Mouse (Mus musculus): ENCODE measurements around the gene Fbxl16.

The Fbxl16 gene

DNA sequence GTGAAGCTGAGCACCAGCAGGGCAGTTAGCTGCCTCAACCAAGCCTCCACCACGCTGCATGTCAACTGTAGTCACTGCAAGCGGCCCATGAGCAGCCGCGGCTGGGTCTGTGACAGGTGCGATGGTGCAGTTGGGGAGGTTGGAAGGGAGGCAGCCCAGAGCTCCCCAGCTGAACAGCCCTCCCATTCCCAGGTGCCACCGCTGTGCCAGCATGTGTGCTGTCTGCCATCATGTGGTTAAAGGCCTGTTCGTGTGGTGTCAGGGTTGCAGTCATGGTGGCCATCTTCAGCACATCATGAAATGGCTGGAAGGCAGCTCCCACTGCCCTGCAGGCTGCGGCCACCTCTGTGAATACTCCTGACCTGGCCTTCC lies 19.3 kb downstream of the Fbxl16 start:
- DNase-seq (ENCODE audit: low spot score in 2 of 2) = no peak

DNA sequence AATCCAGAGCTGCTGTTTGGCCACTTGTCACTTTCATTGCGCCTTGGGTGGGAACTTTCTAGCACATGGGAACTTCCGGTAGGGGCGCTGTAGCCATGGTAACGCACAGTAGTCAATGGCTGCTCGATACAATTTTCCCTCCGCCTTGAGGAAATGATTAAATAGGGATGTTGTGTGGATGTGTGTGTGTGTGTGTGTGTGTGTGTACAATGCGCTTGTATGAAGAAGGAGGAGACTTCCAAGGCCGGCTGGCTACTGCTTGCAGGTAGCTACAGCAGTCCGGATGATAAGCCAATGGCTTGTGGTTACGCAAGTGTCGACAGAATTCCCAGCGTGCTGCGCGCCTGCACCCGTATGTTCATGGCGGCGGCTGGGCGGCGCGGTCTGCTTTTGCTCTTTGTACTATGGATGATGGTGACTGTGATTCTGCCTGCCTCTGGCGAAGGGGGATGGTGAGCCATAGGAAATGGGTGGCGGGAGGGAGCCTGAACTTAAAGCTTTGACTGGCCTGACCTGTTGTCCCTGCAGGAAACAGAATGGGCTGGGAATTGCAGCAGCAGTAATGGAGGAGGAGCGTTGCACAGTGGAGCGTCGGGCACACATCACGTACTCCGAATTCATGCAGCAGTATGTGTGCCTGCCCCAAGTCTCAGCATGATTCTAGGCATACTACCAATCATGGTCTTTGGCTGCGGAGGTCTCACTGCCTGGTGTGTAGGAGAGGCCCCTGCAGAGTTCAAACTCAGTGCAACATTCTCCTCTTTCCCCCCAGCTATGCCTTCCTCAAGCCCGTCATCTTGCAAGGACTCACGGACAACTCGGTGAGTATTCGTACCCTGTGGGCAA lies 20.1 kb downstream of the Fbxl16 start, which contains the start of gene Jmjd8:
Gene Jmjd8 (plus strand): TSS at position 156 of the 846 bp plus-strand sequence.
- DNase-seq (ENCODE audit: low spot score in 2 of 2) = peak; percentile 84 to 89

DNA sequence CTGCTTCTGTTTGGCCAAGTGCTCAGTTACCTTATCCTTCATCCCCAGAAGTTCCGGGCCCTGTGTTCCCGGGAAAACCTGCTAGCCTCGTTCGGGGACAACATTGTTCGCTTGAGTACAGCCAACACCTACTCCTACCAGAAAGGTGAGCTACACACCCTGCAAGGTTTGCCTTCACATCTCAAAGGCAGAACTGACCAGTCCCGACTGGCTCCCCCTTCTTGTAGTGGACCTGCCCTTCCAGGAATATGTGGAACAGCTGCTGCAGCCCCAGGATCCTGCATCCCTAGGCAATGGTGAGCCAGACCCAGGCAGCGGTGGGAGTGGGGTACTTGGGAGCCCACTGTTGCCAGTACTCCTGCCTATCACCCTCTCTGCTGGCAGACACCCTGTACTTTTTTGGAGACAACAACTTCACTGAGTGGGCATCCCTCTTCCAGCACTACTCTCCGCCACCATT lies 20.7 kb downstream of the Fbxl16 start:
- no peak for DNase-seq (ENCODE audit: low spot score in 2 of 2)

DNA sequence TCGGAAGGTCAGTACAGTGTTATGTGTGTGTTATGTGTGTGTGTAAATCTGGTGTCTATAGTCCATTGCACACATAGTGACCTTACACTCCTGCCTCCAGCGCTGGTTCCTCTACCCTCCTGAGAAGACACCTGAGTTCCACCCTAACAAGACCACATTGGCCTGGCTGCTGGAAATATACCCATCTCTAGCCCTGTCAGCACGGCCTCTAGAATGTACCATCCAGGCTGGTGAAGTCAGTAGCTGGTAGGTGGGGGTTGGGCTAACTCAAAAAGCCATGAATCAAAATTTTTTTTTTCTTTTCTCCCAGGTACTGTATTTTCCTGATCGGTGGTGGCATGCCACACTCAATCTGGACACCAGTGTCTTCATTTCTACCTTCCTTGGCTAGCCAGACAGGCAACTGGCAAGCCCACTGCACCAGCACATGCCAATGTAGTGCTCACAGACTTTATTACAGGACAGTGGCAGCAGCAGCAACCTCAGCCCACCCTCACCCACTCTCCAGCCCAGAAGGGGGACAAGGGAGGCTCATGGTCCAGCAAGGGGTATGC lies 21.4 kb downstream of the Fbxl16 start:
- DNase-seq (ENCODE audit: low spot score in 2 of 2) = no peak

DNA sequence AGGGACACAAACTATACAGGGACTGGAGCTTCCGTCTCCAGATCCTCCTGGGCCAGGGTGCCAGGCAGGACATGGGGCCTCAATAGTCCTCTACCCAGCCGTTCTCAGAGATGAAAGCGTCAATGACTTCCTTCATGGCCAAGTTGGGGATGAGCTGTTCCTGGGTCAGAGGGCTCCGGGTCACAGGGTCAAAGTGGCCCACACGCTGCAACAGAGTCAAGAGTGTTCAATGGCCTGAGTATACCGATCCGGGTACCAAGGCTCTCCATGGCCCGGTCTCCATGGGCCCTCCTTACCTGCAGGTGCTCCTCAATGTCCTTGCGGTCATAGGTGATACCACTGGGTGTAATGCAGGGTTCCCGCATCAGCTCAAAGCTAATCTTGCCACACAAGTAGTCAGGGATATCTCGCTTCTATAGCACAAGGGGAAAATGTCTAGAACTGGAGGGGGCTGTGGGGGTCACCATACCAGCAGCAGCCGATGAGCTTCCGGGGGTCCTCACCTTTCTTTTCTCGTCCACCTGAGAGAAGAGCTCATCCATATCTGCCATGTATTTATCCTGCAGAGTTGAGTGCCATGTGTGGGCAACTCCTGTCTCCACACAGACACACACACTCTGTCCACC lies 22.0 kb downstream of the Fbxl16 start:
- DNase-seq (ENCODE audit: low spot score in 2 of 2) = no peak

DNA sequence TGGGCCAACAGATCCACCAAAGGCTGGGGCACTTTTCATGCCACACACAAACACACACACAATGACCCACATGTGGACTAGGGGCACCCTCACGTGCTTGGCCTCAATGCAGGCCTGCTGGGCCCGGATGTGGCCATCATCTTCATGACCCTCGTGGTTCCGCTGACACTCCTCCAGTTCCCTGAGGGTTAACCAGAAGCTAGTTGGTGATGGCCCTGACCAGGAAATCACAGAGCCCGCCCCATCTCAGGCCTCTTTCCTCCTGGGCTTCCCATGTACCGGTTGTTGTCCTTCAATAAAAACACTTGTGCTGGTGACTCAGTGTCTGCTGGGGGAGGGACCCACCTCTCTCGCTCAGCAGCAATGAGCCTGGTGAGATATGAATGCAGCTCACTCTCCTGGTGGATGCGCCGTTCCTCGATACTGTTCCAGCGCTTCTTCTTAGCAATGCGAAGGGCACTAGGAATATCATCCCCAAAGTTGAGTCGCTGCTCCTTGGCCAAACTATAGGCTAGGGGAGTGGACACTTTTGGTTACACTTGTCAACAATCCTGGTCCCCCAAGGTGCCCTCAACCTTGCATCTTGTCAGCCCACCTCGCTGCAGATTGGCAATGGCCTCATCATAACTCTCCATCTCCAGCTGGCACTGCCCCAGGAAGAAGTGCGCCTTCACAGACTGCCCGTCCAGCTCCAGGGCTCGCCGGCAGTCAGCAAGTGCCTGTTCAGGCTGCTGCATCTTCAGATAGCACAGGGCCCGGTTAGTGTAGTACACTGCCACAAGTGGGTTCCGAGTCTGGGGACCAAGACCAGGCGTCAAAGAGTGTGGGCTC lies 22.8 kb downstream of the Fbxl16 start:
- DNase-seq (ENCODE audit: low spot score in 2 of 2) = no peak

DNA sequence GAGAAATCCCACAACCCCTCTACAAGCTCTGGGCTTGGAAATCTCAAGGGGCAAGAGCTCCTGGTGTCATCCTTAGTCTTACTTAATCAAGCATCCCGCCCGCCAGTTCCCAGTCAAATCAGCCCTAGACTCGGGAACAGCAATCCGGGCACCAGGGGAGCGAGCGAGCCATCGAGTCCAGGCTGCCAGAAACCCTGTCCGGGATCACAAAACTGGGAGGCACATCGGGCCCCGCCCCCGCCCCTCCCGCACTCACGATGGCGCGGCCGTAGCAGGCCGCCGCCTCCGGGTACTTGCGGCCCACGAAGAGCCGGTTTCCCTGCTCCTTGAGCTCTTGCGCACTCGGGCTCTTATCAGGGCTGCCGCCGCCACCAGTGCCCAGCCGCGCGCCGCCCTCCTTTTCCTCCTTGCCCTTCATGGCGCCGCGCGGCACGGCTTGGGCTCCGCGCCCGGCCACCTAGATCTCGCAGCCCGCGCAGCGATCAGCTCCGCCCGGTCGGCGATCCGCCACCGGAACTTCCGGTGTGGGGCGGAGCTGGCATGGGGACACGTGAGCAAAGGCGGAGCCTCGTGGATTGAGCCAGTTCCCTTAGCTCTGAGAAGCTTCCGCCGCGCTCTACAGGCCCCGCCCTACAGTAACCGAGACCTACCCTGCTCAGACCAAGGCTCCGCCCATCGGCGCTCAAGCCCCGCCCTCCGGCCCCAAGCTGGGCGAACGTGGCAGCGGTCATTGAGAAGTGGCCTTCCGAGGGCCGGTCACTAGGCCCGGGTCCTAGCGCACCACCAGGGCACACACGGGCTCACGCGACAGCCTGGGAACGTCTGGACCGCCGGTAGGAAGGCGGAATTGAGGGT lies 23.8 kb downstream of the Fbxl16 start:
- DNase-seq (ENCODE audit: low spot score in 2 of 2) = peak; percentile 96 to 99

DNA sequence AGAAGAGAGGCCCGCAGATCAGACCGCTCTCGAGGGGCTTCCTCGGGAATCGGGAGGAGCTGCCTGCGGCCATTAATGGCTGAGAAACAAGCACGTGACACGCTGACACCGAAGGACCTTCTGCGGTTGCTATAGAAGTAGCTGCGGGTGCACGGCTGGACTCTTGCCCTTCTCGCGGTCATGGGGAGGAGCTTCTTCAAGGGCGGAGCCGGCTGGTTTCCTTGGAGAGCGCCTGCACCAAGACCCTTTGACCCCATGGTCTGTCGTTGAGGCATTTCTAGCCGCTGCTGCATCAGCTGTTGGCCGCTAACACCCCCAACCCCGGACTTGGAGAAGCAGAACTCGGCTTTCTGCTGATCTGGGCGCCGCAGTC lies 24.4 kb downstream of the Fbxl16 start, which contains the start of gene Stub1:
Gene Stub1 (minus strand): TSS at position 114 of the 373 bp plus-strand sequence.
- peak; percentile 79 to 83 for DNase-seq (ENCODE audit: low spot score in 2 of 2)

DNA sequence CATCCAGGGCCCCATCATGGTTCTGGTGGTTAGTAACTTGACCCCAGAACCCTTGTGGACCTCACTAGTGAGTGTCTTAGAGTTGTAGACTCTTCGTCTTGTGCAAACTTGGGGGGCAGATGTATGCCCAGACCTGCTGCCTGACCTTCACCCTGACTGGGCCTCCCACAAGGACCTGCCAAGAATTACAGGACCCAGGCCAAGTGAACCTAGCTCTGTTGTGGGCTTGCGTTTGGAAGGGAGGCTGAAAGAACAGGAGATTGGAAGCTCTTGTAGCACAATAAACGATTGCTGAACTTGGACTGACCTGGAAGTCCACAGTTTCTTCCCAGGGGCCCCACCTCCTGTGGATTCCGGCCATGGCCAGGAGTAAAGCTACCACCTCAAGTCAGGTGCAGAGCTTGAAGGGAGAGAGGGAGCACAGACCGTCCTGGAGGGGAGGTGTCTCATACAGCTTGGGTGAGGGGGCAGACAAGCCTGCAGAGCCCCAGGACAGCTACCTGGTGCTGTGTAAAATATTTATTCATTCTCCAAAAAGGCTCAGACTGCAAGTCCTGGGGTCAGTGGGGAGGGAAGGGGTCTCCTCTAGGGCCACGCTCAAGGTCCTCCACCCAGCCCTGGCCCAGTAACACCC lies 25.2 kb downstream of the Fbxl16 start:
- no peak for DNase-seq (ENCODE audit: low spot score in 2 of 2)

DNA sequence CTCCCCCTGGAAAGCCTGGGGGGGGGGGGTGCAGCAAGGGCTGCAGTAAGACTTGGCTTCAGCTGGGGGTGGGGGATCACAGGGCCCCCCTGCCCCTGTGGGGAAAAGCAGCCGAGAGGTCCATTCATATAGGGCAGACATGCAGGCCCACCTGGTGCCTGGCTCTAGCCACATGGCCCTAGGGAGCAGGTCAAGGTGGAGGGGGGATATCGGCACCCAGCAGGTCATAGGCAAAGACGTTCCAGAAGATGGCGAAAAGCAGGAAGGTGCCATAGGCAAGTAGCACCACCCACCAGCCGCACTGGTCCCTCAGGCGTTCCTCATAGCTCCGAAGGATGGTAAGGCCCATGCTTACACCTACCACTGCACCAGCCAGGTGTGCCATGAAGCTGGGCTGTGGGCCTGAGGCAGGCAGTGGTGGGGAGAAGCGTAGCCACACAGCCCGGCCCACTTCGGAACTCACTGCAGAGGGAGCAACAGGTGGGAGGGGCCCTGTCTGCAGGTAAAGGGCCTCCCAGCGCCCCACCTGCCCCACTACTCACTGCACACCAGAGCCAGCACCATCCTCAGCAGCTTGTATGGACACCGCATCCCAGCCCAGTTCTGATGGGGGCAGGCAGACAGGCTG lies 25.8 kb downstream of the Fbxl16 start:
- DNase-seq (ENCODE audit: low spot score in 2 of 2) = no peak

DNA sequence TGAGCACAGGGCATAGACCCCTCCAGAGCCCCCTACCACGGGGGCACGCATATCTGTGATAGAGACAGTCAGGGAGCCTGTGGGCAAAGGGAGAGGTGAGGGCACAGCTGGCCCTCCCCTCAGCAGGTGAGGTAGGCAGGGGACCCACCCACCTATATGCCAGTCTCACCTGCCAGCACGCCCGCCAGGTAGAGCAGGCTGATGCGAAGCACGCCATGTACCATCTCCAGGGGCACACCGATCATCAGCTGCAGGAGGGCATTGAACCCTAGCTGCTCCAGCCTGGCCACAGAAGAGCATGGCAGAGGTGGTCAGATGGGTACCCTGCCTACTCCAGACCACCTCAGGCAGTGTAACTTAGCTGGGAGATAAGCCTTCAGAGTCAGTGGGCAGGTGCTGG lies 26.4 kb downstream of the Fbxl16 start:
- no peak for DNase-seq (ENCODE audit: low spot score in 2 of 2)

DNA sequence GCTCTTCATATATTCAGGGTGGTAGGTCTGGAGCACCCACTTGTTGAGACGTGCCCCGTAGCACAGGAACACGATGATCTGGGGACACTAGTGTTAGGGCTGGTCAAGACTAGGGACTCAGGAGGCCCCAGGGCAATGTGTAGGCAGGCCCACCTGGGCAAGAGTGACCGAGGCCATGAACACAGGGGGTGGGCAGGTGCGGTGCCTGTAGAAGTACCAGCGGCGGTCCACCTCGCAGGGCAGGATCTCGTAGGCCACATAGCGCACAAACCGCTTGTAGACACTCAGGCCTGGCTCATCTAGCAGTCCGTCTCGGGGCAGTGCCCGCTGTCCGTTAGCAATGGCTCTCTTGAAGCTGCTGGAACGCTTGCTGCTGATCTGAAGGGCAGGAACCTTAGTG lies 26.9 kb downstream of the Fbxl16 start:
- DNase-seq (ENCODE audit: low spot score in 2 of 2) = no peak

DNA sequence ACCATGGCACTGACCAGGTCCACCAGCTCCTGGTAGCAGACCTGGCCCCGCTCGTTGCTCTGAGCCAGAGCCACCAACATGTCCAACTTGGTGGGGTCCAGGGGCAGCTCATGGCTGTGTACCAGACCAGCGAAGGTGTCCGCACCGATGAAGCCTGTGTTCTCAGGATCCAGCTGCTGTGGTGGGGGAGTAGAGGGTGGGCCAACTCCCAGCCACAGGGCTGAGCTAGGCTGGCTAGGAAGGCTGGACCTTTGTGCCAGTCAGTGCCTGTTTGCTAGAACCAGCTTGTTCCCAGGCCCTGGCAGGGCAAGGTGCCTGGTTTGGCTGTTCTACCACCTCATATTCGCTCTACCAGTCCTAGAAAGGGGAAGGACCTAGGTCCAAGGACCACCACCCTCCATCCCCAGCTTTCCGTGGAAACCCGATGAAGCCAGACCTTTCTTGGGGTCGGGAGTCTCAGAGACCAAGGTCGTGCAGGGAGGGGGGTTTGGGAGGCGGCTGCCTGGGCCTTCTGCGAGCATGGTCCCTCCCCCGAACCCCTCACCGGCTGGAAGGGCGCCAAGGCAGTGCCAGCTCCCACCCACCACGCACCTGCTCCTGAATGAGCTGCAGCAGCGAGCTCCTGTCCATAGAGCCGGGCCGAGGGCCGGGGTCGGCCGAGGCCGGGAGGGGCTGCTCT lies 27.7 kb downstream of the Fbxl16 start:
- no peak for DNase-seq (ENCODE audit: low spot score in 2 of 2)

DNA sequence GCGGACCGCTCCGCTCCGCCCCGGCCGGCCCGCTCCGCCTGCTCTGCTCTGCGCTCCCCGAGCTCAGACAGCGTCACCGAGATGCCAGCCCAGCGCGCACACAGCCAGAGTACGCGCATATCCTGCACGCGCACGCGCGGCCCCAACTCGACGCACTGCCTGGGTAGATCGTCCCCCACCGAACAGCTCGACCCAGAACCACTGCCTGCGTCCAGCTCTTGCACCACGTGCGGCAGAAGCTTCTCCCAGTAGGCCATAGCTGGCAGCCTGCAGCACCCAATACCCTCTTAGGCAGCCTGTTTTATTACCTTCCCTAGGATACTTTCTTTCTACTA lies 28.2 kb downstream of the Fbxl16 start, which contains the start of gene Rhbdl1:
Gene Rhbdl1 (minus strand): TSS at position 220 of the 335 bp plus-strand sequence.
- DNase-seq (ENCODE audit: low spot score in 2 of 2) = peak; percentile 84 to 87

DNA sequence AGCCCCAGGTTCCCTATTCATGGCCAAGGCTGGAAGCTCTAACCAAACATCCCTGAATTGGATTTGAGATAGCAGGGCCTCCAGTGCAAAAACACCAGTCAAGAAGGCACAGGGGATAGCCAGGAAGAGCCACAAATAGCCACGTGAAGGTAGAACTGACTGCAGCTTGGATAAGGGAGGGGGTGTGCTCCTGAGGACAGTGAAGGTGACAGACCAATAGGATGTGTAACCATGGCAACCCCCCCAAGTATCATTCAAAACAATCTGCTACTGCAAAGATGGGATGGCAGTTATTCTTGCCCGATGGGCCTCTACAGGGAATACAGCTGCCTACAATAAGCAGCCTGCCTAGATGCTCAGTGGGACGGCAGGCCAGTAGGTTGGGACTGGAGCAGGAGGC lies 28.6 kb downstream of the Fbxl16 start:
- peak in 1 of 2 experiments; percentile 37 for DNase-seq (ENCODE audit: low spot score in 2 of 2)

DNA sequence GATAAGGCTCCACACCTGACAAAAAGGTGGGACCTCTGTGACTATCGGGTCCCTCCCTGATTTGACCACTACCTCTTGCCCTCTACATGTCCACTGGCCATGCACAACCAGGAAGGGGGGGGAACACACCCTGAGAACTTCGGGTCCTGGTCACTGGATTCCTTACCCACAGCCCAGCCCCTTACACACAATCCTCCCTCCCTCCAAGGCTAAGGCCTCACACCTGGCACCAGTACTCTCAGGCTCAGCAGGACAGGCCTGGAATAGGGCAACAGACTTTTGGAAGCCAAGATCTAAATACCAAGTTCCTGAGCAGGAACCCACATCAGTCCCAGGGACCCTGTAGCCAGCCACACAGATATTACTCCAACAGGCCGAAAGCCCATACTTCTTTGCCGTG lies 30.0 kb downstream of the Fbxl16 start:
- no peak for DNase-seq (ENCODE audit: low spot score in 2 of 2)

DNA sequence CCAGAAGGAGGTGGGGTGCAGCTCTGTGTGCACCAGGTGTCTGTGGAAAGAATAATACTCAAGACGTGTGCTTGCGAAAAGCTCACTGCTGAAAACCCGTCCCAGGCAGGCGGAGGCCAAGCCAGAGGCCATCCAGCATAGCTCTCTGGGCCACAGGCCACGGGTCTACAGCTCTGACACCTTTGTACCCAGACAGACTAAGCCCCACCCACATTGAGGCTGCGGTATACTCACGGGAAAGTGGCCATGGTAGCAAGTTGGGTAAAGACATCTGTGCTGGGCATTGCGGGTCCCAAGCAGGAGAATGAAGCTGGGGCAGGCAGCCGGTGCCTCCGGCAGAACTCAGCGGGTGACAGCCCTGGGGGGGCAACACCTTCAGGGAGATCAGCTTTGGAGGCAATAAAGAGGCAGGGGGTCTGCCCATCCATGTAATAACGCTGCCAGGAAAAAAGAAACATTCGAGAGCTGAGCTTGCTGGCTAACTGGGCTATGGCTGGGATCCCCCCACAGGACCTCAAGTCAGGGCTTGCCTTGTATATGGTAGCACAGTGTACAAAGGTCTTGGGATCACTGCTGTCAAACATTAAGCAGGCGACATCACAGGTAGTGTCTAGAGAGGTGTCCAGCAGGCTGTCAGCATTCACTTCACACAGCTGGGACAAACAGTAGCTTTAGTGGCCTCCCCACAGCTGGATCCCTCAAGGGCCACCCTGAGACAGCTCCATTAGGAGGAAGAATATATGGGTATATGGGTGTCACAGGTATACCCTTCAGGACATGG lies 30.8 kb downstream of the Fbxl16 start:
- no peak for DNase-seq (ENCODE audit: low spot score in 2 of 2)

DNA sequence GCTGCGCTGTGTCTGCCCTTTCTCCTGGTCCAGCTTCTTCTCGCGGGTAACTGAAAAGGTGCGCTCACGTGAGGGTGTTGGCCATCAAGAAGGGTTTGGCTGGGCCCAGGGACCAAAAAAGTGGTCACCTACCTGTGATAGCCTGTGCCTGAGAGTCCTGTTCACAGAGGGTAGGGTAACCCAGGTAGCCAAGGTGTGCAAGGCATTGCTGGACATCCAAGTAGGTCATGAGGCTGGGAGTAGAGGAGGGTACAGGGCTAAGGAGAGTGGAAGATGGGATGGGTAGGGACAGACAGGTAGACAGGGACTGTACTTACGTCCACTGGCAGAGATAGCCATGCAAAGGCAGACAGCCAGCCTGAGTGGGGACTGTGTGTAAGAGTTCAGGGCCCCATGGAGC lies 31.6 kb downstream of the Fbxl16 start:
- DNase-seq (ENCODE audit: low spot score in 2 of 2) = no peak

All from right cerebral cortex, adult 2 months (tissue).